Comparison of ENCODE assay signal across 14 mouse cellular contexts in genomic region chr12:35833285-35833684, GRCm38 (mm10).
A peak's percentile ranks its signal among the peaks of the same experiment; 100 is the strongest.
DNase-seq lines count a peak whose midpoint lies in the region; ATAC-seq and TF ChIP-seq lines count a peak whose summit lies in the region.
"Had no signal": no experiment of that assay in that cellular context is flagged by ENCODE, and none has a peak within 500 bp of the region (broad histone marks: within the 10 kb centered on the region; RNA-seq: fewer than 3 reads in every experiment).

No protein-coding gene starts in this region.

- peak; percentile 24 for DNase-seq in liver, adult 2 months (ENCODE audit: extremely low read depth, low read depth, low spot score)
- no peak for DNase-seq in liver, embryonic 11.5 days (ENCODE audit: low spot score)
- peak; percentile 54 for DNase-seq in Patski (ENCODE audit: low read depth, low spot score)
- no peak for DNase-seq in stomach, postnatal 0 days (ENCODE audit: low spot score)
- no peak for DNase-seq in embryo, embryonic 10.5 days (ENCODE audit: low spot score)
- no peak for DNase-seq in urinary bladder, postnatal 36 days (ENCODE audit: low spot score in 2 of 2)
- DNase-seq: forebrain, postnatal 0 days; heart, adult 11 months; liver; lung, postnatal 10 days had no signal

- H3K4me2 ChIP-seq in liver, embryonic 11.5 days, result no peak overlapping the region
- H3K4me2 ChIP-seq in stomach, postnatal 0 days (replicated peaks; ENCODE audit: low read depth), result no peak overlapping the region

- no peaks in the 10 kb centered on the region for H3K4me1 ChIP-seq in liver, adult 2 months (ENCODE audit: control insufficient read depth, insufficient read depth, low read length)
- H3K4me1 ChIP-seq in liver, embryonic 11.5 days (replicated peaks; ENCODE audit: control insufficient read depth, insufficient read depth, low read length), result no peaks in the 10 kb centered on the region
- H3K4me1 ChIP-seq in stomach, postnatal 0 days (replicated peaks; ENCODE audit: control insufficient read depth, insufficient read depth), result no peaks in the 10 kb centered on the region

- no peaks in the 10 kb centered on the region for H3K79me2 ChIP-seq in liver, adult 2 months (ENCODE audit: control insufficient read depth, insufficient read depth, low read length)
- H3K79me2 ChIP-seq in macrophage (ENCODE audit: inconsistent target), result no peaks in the 10 kb centered on the region

- no peak for TF ChIP-seq EP300 in stomach, postnatal 0 days (optimal IDR thresholded peaks at IDR 0.05)

- TF ChIP-seq CTCF in liver, adult 2 months (IDR thresholded peaks at IDR 0.05; ENCODE audit: low read depth, low read length), result no peak
- TF ChIP-seq CTCF in Patski (IDR thresholded peaks at IDR 0.05), result no peak
- TF ChIP-seq CTCF in stomach, postnatal 0 days (IDR thresholded peaks at IDR 0.05; ENCODE audit: low read depth), result no peak

- H3K27ac ChIP-seq in liver, adult 2 months (replicated peaks; ENCODE audit: insufficient read depth, low read depth, low read length), result no peak overlapping the region
- H3K27ac ChIP-seq in liver, embryonic 11.5 days (ENCODE audit: low read depth, low read length), result no peak overlapping the region
- peak overlapping the region; percentile 77 for H3K27ac ChIP-seq in macrophage
- H3K27ac ChIP-seq in stomach, postnatal 0 days (replicated peaks), result 0 out of 2 replicates have a peak overlapping the region, but pooled peaks have one; percentile 50
- H3K27ac ChIP-seq: left cerebral cortex, adult 2 months had no signal

- no peaks in the 10 kb centered on the region for H3K36me3 ChIP-seq in liver, adult 2 months (ENCODE audit: control insufficient read depth, insufficient read depth, low read length)
- H3K36me3 ChIP-seq in liver, embryonic 11.5 days (ENCODE audit: control insufficient read depth, insufficient read depth, low read length), result no peaks in the 10 kb centered on the region
- no peaks in the 10 kb centered on the region for H3K36me3 ChIP-seq in macrophage (ENCODE audit: inconsistent target)
- no peaks in the 10 kb centered on the region for H3K36me3 ChIP-seq in stomach, postnatal 0 days (ENCODE audit: control insufficient read depth, insufficient read depth, low read length)
- H3K36me3 ChIP-seq: G1E had no signal

- no peak for ATAC-seq in liver, embryonic 11.5 days (replicated peaks; ENCODE audit: low FRiP score)
- peak; percentile 91 for ATAC-seq in Patski
- no peak for ATAC-seq in stomach, postnatal 0 days (ENCODE audit: low FRiP score, low TSS enrichment)
- ATAC-seq: forebrain, postnatal 0 days; midbrain, embryonic 16.5 days had no signal

- no peak overlapping the region for H3K9ac ChIP-seq in liver, adult 2 months (ENCODE audit: low read depth, low read length)
- H3K9ac ChIP-seq in liver, embryonic 11.5 days (ENCODE audit: low read depth, low read length), result no peak overlapping the region
- no peak overlapping the region for H3K9ac ChIP-seq in stomach, postnatal 0 days (ENCODE audit: low read length)
- H3K9ac ChIP-seq: forebrain, postnatal 0 days had no signal

- CTCF ChIA-PET in Patski (lab: Charles Lee), result no interaction called here

- in situ Hi-C loops in Patski (cut with MboI; ENCODE audit: low pct_unique_long_range_greater_than_20kb), result loop anchor here (10.0 to 25.0 kb wide), 5 partner anchors 158 to 1171 kb away; partner anchors contain the start of gene Ahr

- WGBS in liver, adult 2 months, result 72% methylated on average over 3 of the region's 3 CpGs
- WGBS in liver, embryonic 11.5 days, result 76% methylated on average over 3 of the region's 3 CpGs
- 50% methylated on average over 3 of the region's 3 CpGs for WGBS in macrophage (ENCODE audit: missing documents)
- WGBS in stomach, postnatal 0 days, result 48% methylated on average over 3 of the region's 3 CpGs

- TF ChIP-seq POLR2A in liver, adult 2 months (IDR thresholded peaks at IDR 0.05; ENCODE audit: extremely low read depth, insufficient read depth, low read length), result no peak

- POLR2A ChIA-PET in Patski (lab: Charles Lee), result no interaction called here

- H3K27me3 ChIP-seq in liver, adult 2 months (ENCODE audit: control insufficient read depth, insufficient read depth, low read length), result no peaks in the 10 kb centered on the region
- H3K27me3 ChIP-seq in liver, embryonic 11.5 days (replicated peaks; ENCODE audit: control insufficient read depth, insufficient read depth, low read length), result no peaks in the 10 kb centered on the region
- no peaks in the 10 kb centered on the region for H3K27me3 ChIP-seq in Patski
- no peaks in the 10 kb centered on the region for H3K27me3 ChIP-seq in stomach, postnatal 0 days (ENCODE audit: control insufficient read depth, insufficient read depth, low read length)

- H3K4me3 ChIP-seq in liver, adult 2 months (ENCODE audit: insufficient read depth, low read depth, low read length), result no peak overlapping the region
- no peak overlapping the region for H3K4me3 ChIP-seq in liver, embryonic 11.5 days (ENCODE audit: low read depth, low read length)
- H3K4me3 ChIP-seq in macrophage (ENCODE audit: inconsistent target), result no peak overlapping the region
- no peak overlapping the region for H3K4me3 ChIP-seq in stomach, postnatal 0 days (ENCODE audit: low read depth, low read length)
- H3K4me3 ChIP-seq: left cerebral cortex, adult 2 months had no signal

- H3K9me3 ChIP-seq in liver, embryonic 11.5 days (ENCODE audit: control insufficient read depth, low read length), result no peaks in the 10 kb centered on the region
- no peaks in the 10 kb centered on the region for H3K9me3 ChIP-seq in stomach, postnatal 0 days (ENCODE audit: control insufficient read depth, low read length)

Comparison
In these comparisons a context has a peak if more than half of its experiments do, and no peak if none do; other contexts are left out.
1. DNase-seq: peak in liver, adult 2 months (single experiment) and Patski (single experiment); none in liver, embryonic 11.5 days (single experiment), stomach, postnatal 0 days (single experiment), embryo, embryonic 10.5 days (single experiment) and urinary bladder, postnatal 36 days (0 of 2).
2. H3K27ac ChIP-seq: peak in macrophage (single experiment) and stomach, postnatal 0 days (single experiment); none in liver, adult 2 months (single experiment) and liver, embryonic 11.5 days (single experiment).